Mouse (Mus musculus) E14TG2a.4 (cell line): Measurements from ENCODE around the gene Pdk3.

Experiments
- CTCF ChIP-seq: conservative IDR thresholded peaks from 2 replicates; pipeline ENCODE4 v1.5.1; 2014; ENCODE audit warnings: low read length
- POU5F1 ChIP-seq: IDR thresholded peaks from 2 replicates; pipeline ENCODE4 v1.6.1; 2014; ENCODE audit warnings: low read length, borderline replicate concordance

- TF ChIP-seq CTCF (no peak), POU5F1 (no peak)
Measured at GRCm38 (mm10) chrX:93789562-93789961, 42.4 kb downstream of the Pdk3 start.
